Mouse (Mus musculus) embryonic facial prominence, embryonic 11.5 days (tissue): ENCODE data around the gene Gm49378. TPM values are rescaled to one million over a fixed set of nuclear protein-coding genes. Genes with fewer than 3 reads are reported as not detected.

Source experiments
- ATAC-seq: fragments of 200-750 bp; cut with Nextera tagmentation; replicated peaks from 2 replicates; pipeline ENCODE4 v1.8.0; 2017; ENCODE audit warnings: low read depth; ENCODE audit not compliant: insufficient number of reproducible peaks, low FRiP score, low TSS enrichment
- DNase-seq: peaks from one replicate; pipeline ENCODE4 v3.0.0-alpha.2; 2015; ENCODE audit warnings: low spot score
- H3K27ac ChIP-seq: fragments of 300-500 bp; sonication (generic); replicated peaks from 2 replicates; pipeline ENCODE4 v1.5.1; 2014; ENCODE audit warnings: mild to moderate bottlenecking, low read depth, low read length, control low read depth
- H3K27me3 ChIP-seq: fragments of 300-500 bp; sonication (generic); 2 replicates; pipeline ENCODE4 v1.6.1; 2014; ENCODE audit warnings: mild to moderate bottlenecking, low read length, moderate library complexity, mixed read lengths; ENCODE audit not compliant: control insufficient read depth, insufficient read depth
- H3K36me3 ChIP-seq: fragments of 300-500 bp; sonication (generic); replicated peaks from 2 replicates; pipeline ENCODE4 v1.6.1; 2014; ENCODE audit warnings: low read depth, mild to moderate bottlenecking, low read length, moderate library complexity, mixed read lengths; ENCODE audit not compliant: control insufficient read depth, insufficient read depth
- H3K4me1 ChIP-seq: fragments of 300-500 bp; sonication (generic); 2 replicates; pipeline ENCODE4 v1.6.1; 2014; ENCODE audit warnings: low read length, mixed read lengths; ENCODE audit not compliant: control insufficient read depth, insufficient read depth
- H3K4me2 ChIP-seq: fragments of 300-500 bp; sonication (generic); 2 replicates; pipeline ENCODE4 v1.6.1; 2014; ENCODE audit warnings: low read depth, mild to moderate bottlenecking, control low read depth, low read length, moderate library complexity
- H3K4me3 ChIP-seq: fragments of 300-500 bp; sonication (generic); 2 replicates; pipeline ENCODE4 v1.5.1; 2014; ENCODE audit warnings: low read depth, low read length, control low read depth
- H3K9ac ChIP-seq: fragments of 300-500 bp; sonication (generic); replicated peaks from 2 replicates; pipeline ENCODE4 v1.6.1; 2014; ENCODE audit warnings: mild to moderate bottlenecking, control low read depth, low read length
- H3K9me3 ChIP-seq: fragments of 300-500 bp; sonication (generic); replicated peaks from 2 replicates; pipeline ENCODE4 v1.6.1; 2016; ENCODE audit warnings: mild to moderate bottlenecking, low read length, inconsistent platforms, mixed read lengths; ENCODE audit not compliant: control insufficient read depth
- WGBS: fragments of 180-500 bp; shearing (Covaris S2); extraction: QIAGEN DNeasy Blood & Tissue Kit; methylation state at CpG from one replicate; pipeline ENCODE4 v1.1.7; 2014; 5-methylcytosine and 5-hydroxymethylcytosine counted together
- polyA plus RNA-seq: library from polyadenylated mRNA; unstranded; fragments of >200 nt; fragmentation: Nextera tagmentation; extraction: Ambion mirVana; gene quantifications from 2 replicates; pipeline ENCODE4 v1.2.1, GENCODE M21; 2014

Gene Gm49378
- polyA plus RNA-seq, 1 experiment from 2014 or later = 3.5 TPM

GRCm38 (mm10) chr14:55591331-55591891 lies 46.3 kb downstream of the Gm49378 start, which contains the start of gene Rnf31:
Rnf31 (plus strand) TSS chr14:55591708.
- no peaks in the 10 kb centered on the region for H3K9me3 ChIP-seq
- H3K4me2 ChIP-seq = peak within 1 kb of the TSS; percentile 91
- H3K27me3 ChIP-seq = no peaks in the 10 kb centered on the region
- WGBS = under 1% methylated on average over 33 of the region's 33 CpGs
- H3K9ac ChIP-seq = peak within 1 kb of the TSS; percentile 86
- DNase-seq (peak; percentile 94), ATAC-seq (peak; percentile 88)
- H3K36me3 ChIP-seq = peaks cover 7% of the 10 kb centered on the region; the same call in 1 of the 2 replicates
- H3K4me3 ChIP-seq = peak within 1 kb of the TSS; percentile 91
- H3K27ac ChIP-seq = peak within 1 kb of the TSS; percentile 89
- 0 out of 2 replicates have a peak, but pooled peaks cover 2% of the 10 kb centered on the region for H3K4me1 ChIP-seq

DNA sequence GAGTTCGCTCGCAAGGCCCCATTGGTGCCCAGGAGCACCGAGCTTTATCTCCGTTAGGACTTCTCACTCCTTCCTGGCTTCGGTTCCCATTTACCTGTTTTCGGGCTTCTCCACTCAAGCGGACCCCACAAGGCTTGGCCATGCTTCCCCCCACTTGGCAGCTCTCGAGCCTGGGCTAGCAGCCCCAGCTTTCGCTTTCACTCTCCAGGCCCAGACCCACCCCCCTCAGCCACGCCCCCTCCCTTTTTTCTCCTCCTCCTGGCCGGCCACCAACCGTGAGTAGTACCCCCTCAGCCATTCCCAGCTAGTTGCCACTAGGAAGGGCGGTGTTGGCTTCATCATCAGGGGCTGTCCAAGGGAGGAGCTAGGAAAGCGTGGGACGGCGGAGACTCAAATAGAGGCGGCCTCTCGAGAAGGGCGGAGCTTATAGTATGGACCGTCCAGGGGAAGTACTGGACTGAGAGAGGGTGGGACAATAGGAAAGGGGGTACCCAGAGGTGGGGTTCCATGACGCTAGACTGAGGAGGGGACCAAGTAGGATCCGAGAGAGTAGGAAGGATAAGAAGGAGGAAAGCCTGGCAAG lies 46.9 kb downstream of the Gm49378 start, which contains the start of gene Psme2:
Gene Psme2, minus strand, starts transcription at position 366 of the 583 bp plus-strand sequence.
- 2% methylated on average over 22 of the region's 22 CpGs for WGBS
- Histone ChIP-seq H3K4me2 (peak within 1 kb of the TSS; percentile 91), H3K4me1 (0 out of 2 replicates have a peak, but pooled peaks cover 2% of the 10 kb centered on the region), H3K27ac (peak within 1 kb of the TSS; percentile 89), H3K9me3 (no peaks in the 10 kb centered on the region), H3K27me3 (no peaks in the 10 kb centered on the region), H3K9ac (peak within 1 kb of the TSS; percentile 86), H3K4me3 (peak within 1 kb of the TSS; percentile 91), H3K36me3 (peaks cover 4% of the 10 kb centered on the region; the same call in 1 of the 2 replicates)
- ATAC-seq (peak; percentile 94), DNase-seq (peak; percentile 96)

DNA sequence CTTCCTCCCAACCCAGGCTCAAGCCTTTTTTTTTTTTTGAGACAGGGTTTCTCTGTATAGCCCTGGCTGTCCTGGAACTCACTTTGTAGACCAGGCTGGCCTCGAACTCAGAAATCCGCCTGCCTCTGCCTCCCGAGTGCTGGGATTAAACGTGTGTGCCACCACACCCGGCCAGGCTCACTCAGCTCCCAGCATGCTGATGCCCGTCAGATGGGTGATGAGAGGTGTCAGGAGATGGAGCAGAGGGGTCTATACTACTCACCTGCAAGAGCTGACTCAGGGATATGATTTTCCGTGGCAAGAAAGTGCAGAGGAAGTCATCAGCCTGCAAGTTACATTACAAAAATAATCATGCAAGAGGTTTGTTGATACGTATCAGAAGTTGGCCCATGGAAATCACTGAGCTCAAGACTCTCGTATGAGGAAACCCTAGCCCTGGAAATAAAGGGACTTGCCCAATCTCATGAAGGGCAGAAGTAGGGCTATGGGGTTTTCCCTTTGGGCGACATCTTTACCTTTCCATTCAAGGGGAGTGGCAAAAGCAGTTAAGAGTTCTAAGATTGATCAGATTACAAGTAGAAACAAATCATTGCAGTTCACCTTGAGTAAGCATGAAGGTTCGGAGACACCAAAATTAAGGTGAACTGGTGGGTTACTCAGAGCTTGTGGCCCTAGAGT lies 47.8 kb downstream of the Gm49378 start:
- DNase-seq (no peak), ATAC-seq (no peak)
- 87% methylated on average over 11 of the region's 11 CpGs for WGBS
- 0 out of 2 replicates have a peak, but pooled peaks cover 2% of the 10 kb centered on the region for H3K4me1 ChIP-seq
- no peaks in the 10 kb centered on the region for H3K9me3 ChIP-seq
- peak overlapping the region; percentile 91 for H3K4me3 ChIP-seq
- H3K27me3 ChIP-seq = no peaks in the 10 kb centered on the region
- H3K9ac ChIP-seq = peak overlapping the region; percentile 53
- H3K36me3 ChIP-seq = no peaks in the 10 kb centered on the region; the same call in 1 of the 2 replicates
- H3K27ac ChIP-seq = no peak overlapping the region
- peak overlapping the region; percentile 91 for H3K4me2 ChIP-seq

- H3K36me3 ChIP-seq = no peaks in the 10 kb centered on the region; the same call in 1 of the 2 replicates
- H3K9me3 ChIP-seq = no peaks in the 10 kb centered on the region
- H3K27ac ChIP-seq = no peak overlapping the region
- H3K4me1 ChIP-seq = peaks cover 2% of the 10 kb centered on the region; the same call in 1 of the 2 replicates
- ATAC-seq (no peak), DNase-seq (no peak)
- 91% methylated on average over 5 of the region's 5 CpGs for WGBS
- H3K27me3 ChIP-seq = no peaks in the 10 kb centered on the region
- H3K9ac ChIP-seq = no peak overlapping the region
- no peak overlapping the region for H3K4me2 ChIP-seq
- no peak overlapping the region for H3K4me3 ChIP-seq
Observed at GRCm38 (mm10) chr14:55589271-55589670, 48.4 kb downstream of the Gm49378 start.

DNA sequence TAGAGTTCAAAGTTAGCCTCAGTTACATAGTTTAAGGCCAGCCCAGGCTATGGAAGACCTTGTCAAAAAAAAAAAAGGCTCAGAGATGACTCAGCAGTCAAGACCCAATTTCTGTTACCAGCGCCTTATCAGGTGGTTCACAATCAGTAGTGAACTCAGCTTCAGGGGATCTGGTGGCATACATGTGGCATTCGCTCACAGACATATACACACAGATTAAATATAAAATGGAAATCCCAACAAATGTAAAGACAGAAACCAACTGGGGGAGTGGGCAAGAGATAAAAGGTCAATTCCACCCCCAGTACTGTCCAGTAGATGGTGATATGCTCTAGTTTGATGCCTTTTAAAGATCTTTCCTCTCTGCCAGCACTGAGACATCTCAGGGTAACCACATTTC lies 51.5 kb downstream of the Gm49378 start:
- Histone ChIP-seq H3K4me1 (no peaks in the 10 kb centered on the region; the same call in 1 of the 2 replicates), H3K4me3 (no peak overlapping the region), H3K4me2 (no peak overlapping the region), H3K9me3 (no peaks in the 10 kb centered on the region), H3K27ac (no peak overlapping the region), H3K36me3 (no peaks in the 10 kb centered on the region; the same call in 1 of the 2 replicates), H3K9ac (no peak overlapping the region), H3K27me3 (no peaks in the 10 kb centered on the region)
- ATAC-seq (no peak), DNase-seq (no peak)
- WGBS = 89% methylated on average over 2 of the region's 2 CpGs

GRCm38 (mm10) chr14:55585566-55585960 lies 52.1 kb downstream of the Gm49378 start:
- H3K9ac ChIP-seq = no peak overlapping the region
- 62% methylated on average over 6 of the region's 6 CpGs for WGBS
- H3K4me1 ChIP-seq = no peaks in the 10 kb centered on the region; the same call in 1 of the 2 replicates
- no peaks in the 10 kb centered on the region for H3K27me3 ChIP-seq
- no peaks in the 10 kb centered on the region for H3K9me3 ChIP-seq
- no peaks in the 10 kb centered on the region; the same call in 1 of the 2 replicates for H3K36me3 ChIP-seq
- ATAC-seq = no peak
- DNase-seq = no peak
- no peak overlapping the region for H3K27ac ChIP-seq
- no peak overlapping the region for H3K4me2 ChIP-seq
- no peak overlapping the region for H3K4me3 ChIP-seq

DNA sequence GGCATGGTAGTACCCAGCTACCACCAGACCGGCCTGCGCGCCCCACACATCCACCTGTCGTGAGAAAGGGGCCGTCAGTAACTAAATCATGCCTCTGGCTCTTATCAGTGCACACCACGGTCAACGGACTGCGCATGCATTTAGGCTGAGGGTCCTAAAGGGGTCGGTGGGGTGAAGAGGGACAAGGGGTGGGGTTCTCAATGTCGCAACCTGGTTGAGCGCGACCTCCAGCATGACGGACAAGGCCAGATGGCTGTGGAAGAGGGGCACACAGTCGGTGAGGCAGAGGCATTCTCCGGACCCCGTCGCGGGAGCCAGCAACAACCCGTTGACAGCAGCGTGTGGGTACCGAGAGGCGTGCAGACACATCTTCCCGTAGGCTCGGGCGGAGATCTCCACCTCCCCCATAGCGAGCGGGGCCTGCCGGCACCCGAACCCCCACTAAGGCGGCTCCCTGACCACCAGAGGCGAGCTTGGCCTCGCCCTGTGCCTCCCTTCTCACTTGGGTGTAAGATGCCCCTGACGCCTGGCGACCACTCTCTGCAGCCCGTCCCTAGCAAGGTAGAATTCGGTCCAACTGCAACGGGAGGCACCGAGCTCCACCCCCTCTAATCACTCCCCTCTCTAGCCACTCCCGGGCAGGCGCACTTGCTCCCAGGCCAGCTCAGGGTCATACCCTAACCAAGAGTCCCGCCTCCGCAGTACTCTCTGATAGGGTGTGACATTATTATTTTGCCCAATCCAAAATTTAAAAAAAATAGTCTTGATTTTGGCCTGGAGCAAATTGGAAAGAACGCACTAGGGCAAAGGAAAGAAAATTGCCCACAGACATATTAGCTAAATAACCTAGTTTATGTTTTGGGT lies 52.8 kb downstream of the Gm49378 start, which contains the start of gene Emc9:
Gene Emc9, minus strand, starts transcription at position 601 of the 864 bp plus-strand sequence.
- Histone ChIP-seq H3K27me3 (no peaks in the 10 kb centered on the region), H3K4me3 (peak within 1 kb of the TSS; percentile 43), H3K9me3 (no peaks in the 10 kb centered on the region), H3K27ac (0 out of 2 replicates have a peak within 1 kb of the TSS, but pooled peaks have one; percentile 8), H3K4me2 (peak within 1 kb of the TSS; percentile 89), H3K36me3 (no peaks in the 10 kb centered on the region; the same call in 1 of the 2 replicates), H3K9ac (peak within 1 kb of the TSS; percentile 66), H3K4me1 (no peaks in the 10 kb centered on the region; the same call in 1 of the 2 replicates)
- ATAC-seq (peak; percentile 63; the same call in 1 of the 2 replicates), DNase-seq (peak; percentile 54)
- WGBS = 2% methylated on average over 43 of the region's 43 CpGs
